Mouse (Mus musculus) lung, adult 2 months (tissue): ENCODE measurements around the gene Bhlhb9. TPM values are rescaled to one million over a fixed set of nuclear protein-coding genes. Genes with fewer than 3 reads are reported as not detected.

Source experiments
- DNase-seq: peaks from one replicate; pipeline ENCODE4 v3.0.0; 2022
- H3K4me1 ChIP-seq: fragments of 200-500 bp; 2 replicates; pipeline ENCODE4 v1.6.1; 2011; ENCODE audit warnings: low read length; ENCODE audit not compliant: control insufficient read depth, insufficient read depth
- H3K4me3 ChIP-seq: fragments of 200-500 bp; replicated peaks from 2 replicates; pipeline ENCODE3; 2011; ENCODE audit warnings: low read depth, mild to moderate bottlenecking, control low read depth, low read length; ENCODE audit errors: extremely low read depth
- CTCF ChIP-seq: fragments of 200-500 bp; IDR thresholded peaks from 2 replicates; pipeline ENCODE4 v1.5.1; 2011; ENCODE audit warnings: mild to moderate bottlenecking, low read length, control low read depth; ENCODE audit not compliant: insufficient read depth
- POLR2A ChIP-seq: fragments of 200-500 bp; IDR thresholded peaks from 2 replicates; pipeline ENCODE4 v1.6.1; 2011; ENCODE audit warnings: low read depth, mild to moderate bottlenecking, control low read depth, low read length, borderline replicate concordance; ENCODE audit errors: extremely low read depth
- WGBS: fragments of 180-500 bp; shearing (Covaris S2); methylation state at CpG from one replicate; pipeline ENCODE4 v1.1.7; 2018; 5-methylcytosine and 5-hydroxymethylcytosine counted together
- polyA plus RNA-seq: library from polyadenylated mRNA; depleted of rRNA; stranded (reverse); fragments of >200 nt; gene quantifications from 2 replicates; pipeline ENCODE4 v1.2.3, GENCODE M21; 2012; rRNA removed

The Bhlhb9 gene
- polyA plus RNA-seq, 1 experiment, result 2.6 TPM

- Histone ChIP-seq H3K4me1 (no peaks in the 10 kb centered on the region), H3K4me3 (no peak overlapping the region)
- TF ChIP-seq POLR2A (no peak), CTCF (no peak)
- WGBS, result 75% methylated on average over 4 of the region's 4 CpGs
- no peak for DNase-seq
Measured at GRCm38 (mm10) chrX:135916580-135916979, 119.2 kb downstream of the Bhlhb9 start.

DNA sequence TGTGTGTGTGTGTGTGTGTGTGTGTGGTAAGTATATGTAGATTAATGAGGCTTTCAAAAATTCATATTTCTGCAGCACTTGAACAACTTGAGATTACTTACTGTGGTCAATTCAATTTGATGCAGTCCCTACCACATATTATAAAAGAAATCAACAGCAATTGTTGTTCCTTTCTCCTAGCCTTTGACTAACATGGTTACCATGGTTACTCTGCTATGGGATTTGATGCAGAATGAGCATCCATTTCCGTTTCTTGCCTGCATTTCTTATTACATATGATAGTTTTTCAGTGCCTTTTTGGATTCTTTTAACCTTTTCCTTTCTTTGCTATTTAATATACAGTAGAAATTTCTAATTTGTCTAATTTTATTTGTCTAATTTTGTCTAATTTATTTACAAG, 119.7 kb downstream of the Bhlhb9 start:
- DNase-seq, result no peak
- no peaks in the 10 kb centered on the region for H3K4me1 ChIP-seq
- no peak overlapping the region for H3K4me3 ChIP-seq
- WGBS, result 68% methylated on average over 1 of the region's 1 CpGs
- TF ChIP-seq POLR2A (no peak), CTCF (no peak)

DNA sequence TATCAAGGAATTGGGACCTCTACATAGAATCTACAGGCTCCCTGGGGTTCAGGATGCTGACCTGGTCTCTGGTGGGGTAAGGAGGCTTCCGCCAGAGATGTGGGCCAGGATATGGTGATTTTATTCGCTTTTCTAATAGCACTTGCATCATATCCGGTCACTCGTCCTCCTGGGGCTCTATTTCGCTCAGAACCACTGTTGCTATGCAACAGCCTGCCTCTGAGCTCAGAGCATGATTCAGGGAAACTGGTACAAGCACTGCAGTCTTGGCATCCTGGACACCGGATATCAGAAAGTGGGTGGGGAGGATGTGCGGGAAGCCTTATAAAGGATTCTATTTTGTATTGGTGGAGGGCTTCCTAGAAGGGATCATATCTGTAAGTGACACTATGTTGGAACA, 124.8 kb downstream of the Bhlhb9 start:
- no peak for DNase-seq

DNA sequence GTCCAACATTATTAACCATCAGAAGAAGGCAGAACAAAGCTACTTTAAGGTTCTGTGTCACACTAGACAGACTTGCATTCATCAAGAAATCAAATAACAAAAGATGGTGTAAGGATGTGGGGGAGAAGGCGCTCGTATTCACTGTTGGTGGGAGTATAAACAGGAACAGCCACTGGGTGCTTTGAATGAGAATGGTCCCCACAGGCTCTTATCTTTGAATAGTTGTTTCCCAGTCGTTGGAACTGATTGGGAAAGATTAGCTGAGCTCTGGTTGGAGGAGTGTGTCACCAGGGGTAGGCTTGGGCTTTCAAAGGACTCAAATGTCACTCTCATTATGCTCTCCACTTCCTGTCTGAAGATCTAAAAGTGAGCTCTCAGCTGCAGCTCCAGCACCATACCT, 128.5 kb downstream of the Bhlhb9 start:
- H3K4me1 ChIP-seq, result no peaks in the 10 kb centered on the region
- DNase-seq, result no peak
- H3K4me3 ChIP-seq, result no peak overlapping the region
- WGBS, result 49% methylated on average over 3 of the region's 3 CpGs
- no peak for TF ChIP-seq POLR2A
- no peak for TF ChIP-seq CTCF

More for the DNA sequence above, 124.8 kb downstream of the Bhlhb9 start:
- 79% methylated on average over 7 of the region's 7 CpGs for WGBS
- Histone ChIP-seq H3K4me1 (no peaks in the 10 kb centered on the region), H3K4me3 (no peak overlapping the region)
- no peak for TF ChIP-seq CTCF
- TF ChIP-seq POLR2A, result no peak

- no peak for TF ChIP-seq CTCF
- Histone ChIP-seq H3K4me1 (no peaks in the 10 kb centered on the region), H3K4me3 (no peak overlapping the region)
- no peak for DNase-seq
Measured at GRCm38 (mm10) chrX:135928588-135928987, 131.2 kb downstream of the Bhlhb9 start.

DNA sequence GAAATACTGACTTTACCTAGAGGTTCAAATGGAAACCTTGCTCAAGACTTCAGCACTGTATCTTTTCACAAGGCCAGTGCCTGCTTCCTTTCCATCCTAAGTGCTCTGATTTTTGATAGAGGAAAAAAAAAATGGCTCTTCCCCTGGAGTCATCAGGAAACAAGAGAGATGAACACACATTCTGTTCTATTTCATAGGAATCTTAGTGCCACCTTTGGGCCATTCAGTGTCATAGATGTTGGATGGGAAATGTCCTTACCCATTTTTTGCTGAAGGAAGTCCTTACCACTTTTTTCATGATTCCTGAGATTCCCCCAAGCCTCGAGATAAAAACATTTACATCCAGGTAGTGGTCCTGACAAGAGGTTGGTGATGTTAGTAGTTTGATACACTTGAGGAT, 139.1 kb downstream of the Bhlhb9 start:
- Histone ChIP-seq H3K4me1 (no peaks in the 10 kb centered on the region), H3K4me3 (no peak overlapping the region)
- TF ChIP-seq POLR2A (no peak), CTCF (no peak)
- WGBS, result 31% methylated on average over 1 of the region's 1 CpGs
- no peak for DNase-seq

Other genes starting within 250 kb of the Bhlhb9 start
- 0.21 and 0.23 TPM in 2 replicates for gene Nxf7, start 198.8 kb upstream of the Bhlhb9 start, polyA plus RNA-seq
- not detected in 2 replicates for gene Prame, start 169.9 kb upstream of the Bhlhb9 start, polyA plus RNA-seq
- not detected in 2 replicates for gene Tcp11x2, start 103.8 kb upstream of the Bhlhb9 start, polyA plus RNA-seq
- gene Tmsb15a, start 72.3 kb upstream of the Bhlhb9 start, polyA plus RNA-seq, result not detected in 2 replicates
- 0.89 and 2.4 TPM in 2 replicates for gene Armcx5, start 54.9 kb upstream of the Bhlhb9 start, polyA plus RNA-seq
- gene Gprasp1, start 54.9 kb upstream of the Bhlhb9 start, polyA plus RNA-seq, result 13.3 TPM in 2 replicates
- gene Gprasp2, start 41.4 kb downstream of the Bhlhb9 start, polyA plus RNA-seq, result 1.5 and 1.7 TPM in 2 replicates
- 10.2 and 12.2 TPM in 2 replicates for gene Arxes2, start 196.2 kb downstream of the Bhlhb9 start, polyA plus RNA-seq
- gene Arxes1, start 235.8 kb downstream of the Bhlhb9 start, polyA plus RNA-seq, result 1.1 and 1.8 TPM in 2 replicates